Mouse (Mus musculus) right cerebral cortex, postnatal 14 days (tissue): ENCODE measurements around the gene H2-Eb1.

Source experiments
- DNase-seq: peaks from one replicate; pipeline ENCODE4 v3.0.0; 2022

The H2-Eb1 gene

DNA sequence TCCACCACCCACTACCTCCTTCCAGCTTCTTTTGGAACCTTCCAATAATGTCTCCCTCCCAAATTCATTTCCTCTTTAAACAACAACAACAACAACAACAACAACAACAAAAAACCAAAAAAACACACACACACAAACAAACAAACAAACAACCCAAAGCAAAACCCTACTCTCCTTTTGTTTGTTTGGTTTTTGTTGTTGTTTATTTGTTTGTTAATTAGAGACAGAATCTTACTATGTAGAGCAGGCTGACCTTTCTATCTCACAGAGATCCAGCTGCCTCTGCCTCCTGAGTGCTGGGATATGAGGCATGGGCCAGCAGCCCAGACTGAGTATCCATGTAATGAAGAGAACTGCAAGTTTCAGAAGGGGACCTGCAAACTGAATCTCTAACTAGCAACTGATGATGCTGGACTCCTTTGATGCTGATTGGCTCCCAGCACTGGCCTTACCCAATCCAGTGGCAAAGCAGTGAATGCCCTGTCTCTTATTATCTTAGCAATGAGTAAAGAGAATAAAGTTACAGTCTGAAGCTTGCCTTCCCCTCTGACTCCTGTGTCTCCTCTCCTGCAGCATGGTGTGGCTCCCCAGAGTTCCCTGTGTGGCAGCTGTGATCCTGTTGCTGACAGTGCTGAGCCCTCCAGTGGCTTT, at the start of gene H2-Eb1:
TSS of gene H2-Eb1 (plus strand) at position 488 of the 651 bp plus-strand sequence.
- DNase-seq, result peak; percentile 77

- DNase-seq, result no peak
Observed at GRCm38 (mm10) chr17:34256501-34256900, 49.2 kb upstream of the H2-Eb1 start.

DNA sequence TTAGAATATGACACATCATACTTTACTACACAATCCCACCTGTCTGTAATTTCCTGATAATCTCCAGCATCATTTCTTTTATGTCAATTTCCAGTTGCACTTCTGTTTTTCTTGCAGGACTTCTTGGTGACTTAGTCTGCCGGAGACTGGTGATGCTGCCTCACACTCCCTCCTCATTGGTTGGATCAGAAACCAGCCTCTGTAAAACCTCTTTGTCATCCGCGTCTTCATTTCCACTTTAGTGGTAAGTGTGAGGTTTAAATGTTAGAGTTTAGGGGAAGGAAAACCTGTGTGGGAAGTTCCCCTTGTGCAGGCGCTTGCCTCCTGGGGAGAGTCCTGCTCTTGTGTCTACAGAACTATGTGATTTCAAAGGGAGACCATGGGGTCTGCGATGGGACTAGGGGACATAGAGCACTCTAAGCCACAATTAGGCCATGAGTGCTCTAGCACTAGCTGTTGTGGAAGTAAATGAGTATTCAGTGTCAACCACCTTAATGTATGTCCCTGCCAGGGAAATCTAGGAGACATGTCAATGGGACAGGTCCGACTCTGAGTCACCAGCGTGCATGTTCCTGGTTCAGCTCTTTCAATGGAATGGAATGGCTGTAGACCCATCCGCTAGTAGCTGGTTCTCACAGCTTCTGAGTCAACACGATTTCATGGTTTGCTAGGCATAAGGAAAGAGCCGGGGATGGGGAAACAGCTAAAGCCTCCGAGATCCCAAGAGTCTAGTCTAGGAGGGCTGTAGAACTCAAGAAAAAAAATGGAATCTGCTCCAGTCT, 47.9 kb upstream of the H2-Eb1 start, which contains the start of gene H2-Ab1:
TSS of gene H2-Ab1 (plus strand) at position 96 of the 782 bp plus-strand sequence.
- peak; percentile 77 for DNase-seq

DNA sequence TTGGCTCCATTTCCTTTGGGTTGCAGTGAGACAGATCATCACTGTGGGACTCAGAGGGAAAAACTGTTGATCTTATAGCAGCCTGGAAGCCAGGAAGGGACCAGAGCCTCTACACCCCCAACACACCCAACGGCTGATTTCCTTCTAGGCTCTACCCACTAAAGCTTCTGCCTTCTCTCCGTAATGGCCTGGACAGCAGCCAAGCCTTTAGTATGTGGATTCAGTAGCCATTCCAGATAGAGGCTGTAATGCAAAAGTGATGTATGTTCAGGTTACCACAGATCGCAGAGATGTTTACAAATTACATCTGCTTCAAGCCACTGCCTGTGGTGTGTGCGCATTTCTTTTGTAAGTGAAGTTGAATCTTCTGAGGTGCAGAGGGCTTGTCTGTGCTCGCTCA, 45.1 kb upstream of the H2-Eb1 start:
- no peak for DNase-seq

- DNase-seq, result peak; percentile 74
Observed at GRCm38 (mm10) chr17:34261502-34261901, 44.2 kb upstream of the H2-Eb1 start.

DNA sequence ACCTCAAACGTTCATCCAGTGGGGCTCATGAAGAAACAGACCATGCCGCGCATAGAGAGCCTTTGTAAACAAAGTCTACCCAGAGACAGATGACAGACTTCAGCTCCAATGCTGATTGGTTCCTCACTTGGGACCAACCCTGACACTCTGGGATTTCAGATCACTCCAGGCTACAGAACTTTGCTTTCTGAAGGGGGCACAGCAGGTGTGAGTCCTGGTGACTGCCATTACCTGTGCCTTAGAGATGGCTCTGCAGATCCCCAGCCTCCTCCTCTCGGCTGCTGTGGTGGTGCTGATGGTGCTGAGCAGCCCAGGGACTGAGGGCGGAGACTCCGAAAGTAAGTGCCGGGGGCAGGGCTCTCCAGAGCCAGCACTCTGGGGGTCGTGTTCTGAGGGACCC, 42.6 kb upstream of the H2-Eb1 start:
- DNase-seq, result peak; percentile 40

GRCm38 (mm10) chr17:34263811-34264371, 41.8 kb upstream of the H2-Eb1 start:
- no peak for DNase-seq

DNA sequence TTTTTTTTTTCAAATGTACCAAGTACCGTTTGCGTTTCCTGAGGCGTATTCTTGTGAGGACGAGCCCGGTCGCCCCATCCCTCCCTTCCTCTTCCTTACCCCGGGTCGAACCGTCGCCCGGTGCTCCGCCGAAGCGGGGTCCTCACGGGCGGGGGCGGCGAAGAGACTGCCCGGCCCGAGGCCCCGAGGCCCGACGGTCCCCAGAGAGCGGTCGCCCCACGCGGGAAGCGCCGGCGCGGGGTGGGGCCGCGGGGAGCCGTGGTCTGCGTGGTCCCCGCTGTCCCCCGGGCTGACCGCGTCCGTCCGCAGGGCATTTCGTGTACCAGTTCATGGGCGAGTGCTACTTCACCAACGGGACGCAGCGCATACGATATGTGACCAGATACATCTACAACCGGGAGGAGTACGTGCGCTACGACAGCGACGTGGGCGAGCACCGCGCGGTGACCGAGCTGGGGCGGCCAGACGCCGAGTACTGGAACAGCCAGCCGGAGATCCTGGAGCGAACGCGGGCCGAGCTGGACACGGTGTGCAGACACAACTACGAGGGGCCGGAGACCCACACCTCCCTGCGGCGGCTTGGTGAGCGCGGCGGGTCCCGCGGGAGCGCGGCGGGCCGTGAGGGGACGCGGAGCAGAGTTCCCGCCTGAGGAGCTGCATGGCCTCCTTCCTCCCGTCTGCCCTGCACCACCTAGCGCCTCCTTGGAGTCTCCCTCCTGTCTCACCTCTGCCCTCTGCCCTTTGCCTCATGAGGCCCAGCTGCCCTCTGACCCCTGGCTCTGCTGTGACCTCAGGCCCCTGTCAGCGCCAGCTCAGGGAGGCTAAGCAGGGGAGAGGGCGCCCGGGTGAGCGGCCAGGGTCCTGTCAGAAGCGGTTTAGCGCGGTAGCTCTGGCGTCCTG, 41.0 kb upstream of the H2-Eb1 start:
- DNase-seq, result no peak

- no peak for DNase-seq
Observed at GRCm38 (mm10) chr17:34268262-34268661, 37.4 kb upstream of the H2-Eb1 start.

- no peak for DNase-seq
Observed at GRCm38 (mm10) chr17:34268748-34269147, 36.9 kb upstream of the H2-Eb1 start.

DNA sequence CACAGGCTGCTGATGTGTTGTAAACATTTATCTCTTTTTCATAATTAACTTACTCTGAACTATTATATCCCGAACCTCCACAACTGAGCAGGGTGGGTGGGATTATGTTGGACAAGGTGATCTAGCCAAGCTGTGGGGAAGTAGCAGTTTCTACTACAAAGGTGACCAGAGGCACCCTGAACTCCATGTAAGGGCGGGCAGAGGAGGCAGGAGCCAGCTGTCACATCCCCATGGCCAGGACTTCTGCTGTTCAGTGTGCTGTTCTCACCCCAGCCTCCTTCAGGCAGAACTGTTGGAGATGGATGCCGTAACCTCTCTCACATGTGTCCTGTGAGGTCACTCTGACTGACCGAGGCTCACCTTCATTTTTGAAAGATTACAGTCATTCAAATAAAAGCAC, 35.9 kb upstream of the H2-Eb1 start:
- no peak for DNase-seq

DNA sequence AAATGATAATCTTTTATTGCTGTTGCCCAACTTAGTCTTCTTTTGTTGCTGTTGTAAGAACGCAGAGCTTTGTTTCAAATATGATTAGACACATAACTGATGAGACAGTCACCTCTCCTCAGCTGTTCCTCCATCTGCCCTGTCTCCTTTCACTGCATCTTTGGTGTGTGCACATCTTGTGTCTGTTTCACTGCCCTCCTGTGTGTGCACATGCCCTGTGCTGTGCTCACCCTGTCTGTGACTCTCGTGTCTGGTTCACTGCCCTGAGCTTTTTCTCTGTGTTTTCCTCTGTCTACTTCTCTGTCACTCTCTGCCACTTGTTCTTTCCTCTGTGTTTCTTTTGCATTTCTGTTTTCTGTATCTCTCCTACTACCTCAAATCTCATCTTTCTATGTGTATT, 35.4 kb upstream of the H2-Eb1 start:
- DNase-seq, result no peak

DNA sequence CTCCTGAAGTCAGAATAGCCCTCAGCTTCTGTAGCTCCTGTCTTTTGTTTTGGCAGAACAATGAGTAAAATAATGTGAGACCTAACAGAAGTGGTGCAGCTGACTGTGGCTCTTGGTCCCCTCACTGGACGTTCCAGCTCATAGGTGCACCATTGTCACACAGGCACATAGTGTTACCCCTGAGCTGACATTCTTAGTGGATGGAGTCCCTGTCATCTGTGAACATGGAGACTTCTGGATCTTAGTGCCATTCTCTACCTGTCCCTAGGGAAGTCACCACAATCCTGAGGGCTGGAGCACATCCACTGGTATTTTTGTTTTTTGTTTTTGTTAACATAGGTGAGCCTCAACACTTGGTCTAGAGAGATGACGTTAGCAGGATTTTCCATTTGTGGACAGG, 34.7 kb upstream of the H2-Eb1 start:
- DNase-seq, result no peak

- DNase-seq, result no peak
Observed at GRCm38 (mm10) chr17:34272102-34272501, 33.6 kb upstream of the H2-Eb1 start.

DNA sequence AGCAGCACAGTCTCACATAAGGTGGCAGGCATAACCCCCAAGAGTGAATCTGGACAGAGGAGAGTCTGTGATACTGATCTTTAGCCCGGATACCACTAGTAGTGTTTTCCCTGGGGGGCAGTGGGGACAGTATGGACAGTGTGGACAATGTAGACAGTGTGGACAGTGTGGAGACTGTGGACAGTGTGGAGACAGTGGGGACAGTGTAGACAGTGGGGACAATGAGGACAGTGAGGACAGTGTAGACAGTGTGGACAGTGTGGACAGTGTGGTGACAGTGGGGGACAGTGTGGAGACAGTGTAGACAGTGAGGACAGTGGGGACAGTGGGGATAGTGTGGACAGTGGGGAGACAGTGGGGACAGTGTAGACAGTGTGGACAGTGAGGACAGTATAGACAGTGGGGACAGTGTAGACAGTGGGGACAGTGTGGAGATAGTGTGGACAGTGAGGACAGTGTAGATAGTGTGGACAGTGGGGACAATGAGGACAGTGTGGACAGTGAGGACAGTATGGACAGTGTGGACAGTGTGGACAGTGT, 25.1 kb upstream of the H2-Eb1 start:
- no peak for DNase-seq

DNA sequence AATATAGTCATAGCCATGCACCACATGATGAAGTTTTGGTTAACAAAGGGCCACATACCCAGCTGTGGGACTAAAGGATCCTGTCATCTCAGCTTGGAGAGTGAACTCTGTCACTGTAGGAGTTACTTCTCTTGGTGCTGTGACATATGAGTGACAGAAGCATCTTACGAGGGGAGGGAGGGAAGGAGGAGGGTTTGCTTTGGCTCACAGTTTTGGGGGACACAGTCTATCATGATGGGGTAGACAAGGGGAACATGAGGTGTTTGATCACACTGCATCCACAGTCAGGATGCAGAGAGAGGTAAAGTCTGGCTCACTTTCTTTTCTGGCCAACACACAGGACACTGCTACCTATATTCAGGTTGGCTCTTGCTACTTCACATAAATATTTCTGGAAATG, 23.8 kb upstream of the H2-Eb1 start:
- DNase-seq, result no peak

DNA sequence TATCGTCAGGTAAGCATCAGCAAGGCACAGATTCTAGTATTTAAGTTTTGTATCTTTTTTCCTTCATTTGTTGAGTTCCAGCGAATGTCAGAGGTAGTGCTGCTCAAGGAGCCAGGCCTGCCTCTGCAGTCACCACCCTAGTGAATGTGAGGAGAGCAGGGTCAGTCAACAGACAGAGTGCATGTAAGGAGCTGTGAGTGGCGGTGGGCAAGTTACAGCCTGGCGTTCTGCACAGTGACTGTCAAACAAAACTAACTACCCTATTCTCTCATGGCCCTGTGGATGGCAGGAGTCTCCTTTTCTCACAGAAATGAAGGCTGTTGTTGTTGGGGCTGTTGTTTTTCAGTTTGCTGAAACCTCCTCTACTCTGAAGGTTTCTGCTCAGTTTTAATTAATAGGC, 20.3 kb upstream of the H2-Eb1 start:
- DNase-seq, result no peak

- no peak for DNase-seq
Observed at GRCm38 (mm10) chr17:34285848-34286247, 19.8 kb upstream of the H2-Eb1 start.

DNA sequence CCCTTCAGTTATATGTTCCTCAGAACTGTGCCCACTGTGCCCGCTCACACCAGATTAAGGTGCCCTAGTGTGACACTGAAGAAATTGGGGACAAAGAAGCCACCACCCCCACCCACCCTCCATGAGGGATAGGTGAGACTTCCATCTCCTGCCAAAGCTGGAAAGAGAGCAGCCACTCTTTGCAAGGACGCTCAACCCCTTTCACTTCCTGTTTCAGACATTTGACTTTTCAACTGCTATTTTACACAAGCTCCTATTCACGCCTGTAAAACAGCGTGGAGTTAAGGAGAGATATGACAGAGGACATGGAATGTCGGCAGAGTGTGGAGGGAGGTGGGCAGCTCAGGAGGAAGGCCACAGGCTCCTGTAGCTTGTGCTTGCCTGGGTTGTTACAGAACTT, 19.2 kb upstream of the H2-Eb1 start:
- DNase-seq, result no peak

GRCm38 (mm10) chr17:34286999-34287398, 18.7 kb upstream of the H2-Eb1 start:
- DNase-seq, result no peak

DNA sequence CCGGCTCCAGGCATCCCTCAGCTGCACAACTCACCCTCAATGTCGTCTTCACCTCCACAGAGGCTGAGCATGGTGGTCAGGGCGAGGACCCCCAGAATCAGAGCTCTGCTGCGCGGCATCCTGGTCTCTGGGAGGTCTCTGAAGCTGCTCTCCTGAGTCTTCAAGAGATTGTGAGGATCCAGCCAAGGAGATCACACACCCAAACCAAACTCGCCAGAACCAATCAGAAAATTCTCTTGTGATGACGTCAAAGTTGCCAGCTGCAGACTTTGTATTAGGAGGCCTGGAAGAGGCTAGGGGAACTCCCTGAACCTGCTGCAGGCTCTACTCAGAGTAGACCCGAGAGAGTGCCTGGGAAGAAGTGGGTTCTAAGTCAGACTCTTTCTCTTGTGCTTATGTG, 18.0 kb upstream of the H2-Eb1 start, which contains the start of gene H2-Aa:
TSS of gene H2-Aa (minus strand) at position 176 of the 400 bp plus-strand sequence.
- peak; percentile 27 for DNase-seq

DNA sequence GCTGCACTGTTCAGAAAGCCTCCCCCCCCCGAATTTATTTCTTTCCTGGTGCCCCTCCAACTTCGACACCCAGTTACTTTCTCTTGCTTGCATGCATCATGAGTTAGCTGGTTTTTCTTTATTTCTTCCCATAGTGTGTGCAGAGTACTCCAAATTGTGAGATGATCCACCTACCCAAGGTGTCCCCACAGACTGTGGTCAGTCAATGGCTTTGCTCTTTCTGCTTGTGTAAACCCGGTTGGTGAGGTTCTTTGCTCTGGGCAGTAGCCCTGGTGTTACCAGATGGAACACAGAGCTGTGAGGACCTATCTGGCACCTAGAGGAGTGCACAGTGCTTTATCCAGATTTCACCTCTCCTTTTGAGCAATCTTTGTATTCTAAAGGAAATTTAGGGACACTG, 17.5 kb upstream of the H2-Eb1 start:
- DNase-seq, result no peak

GRCm38 (mm10) chr17:34291609-34292008, 14.1 kb upstream of the H2-Eb1 start:
- peak; percentile 84 for DNase-seq
